Mouse (Mus musculus): ENCODE measurements around the gene Clcn3.

DNA sequence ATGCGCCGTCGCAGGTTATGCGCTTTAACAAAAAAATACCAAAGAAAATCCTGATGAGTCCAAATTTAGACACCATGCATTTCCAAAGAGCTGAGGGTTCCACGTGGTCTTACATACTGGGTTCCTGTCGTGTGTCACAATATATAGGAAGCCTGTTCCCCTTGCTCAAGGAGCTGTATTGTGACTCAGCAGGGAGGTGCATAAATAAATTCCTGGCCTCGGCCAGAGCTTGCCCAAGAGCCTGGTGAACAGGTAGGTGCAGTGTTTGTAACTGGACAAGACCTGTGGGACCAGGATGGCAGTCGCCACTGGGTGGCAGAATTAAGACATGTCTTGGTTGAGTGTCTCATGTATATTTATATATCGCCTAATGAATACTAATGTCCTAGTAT lies 584 bp upstream of the Clcn3 start:
- TF ChIP-seq POLR2A (IDR thresholded peaks at IDR 0.05; ENCODE audit: low read depth, low read length) = no peak
- peak; percentile 71 for TF ChIP-seq CTCF (conservative IDR thresholded peaks at IDR 0.05; ENCODE audit: insufficient read depth, insufficient read length, low read depth, low read length)
